Mouse (Mus musculus) intestine, embryonic 15.5 days (tissue): ENCODE data around the gene Cwc15. TPM values are rescaled to one million over a fixed set of nuclear protein-coding genes. Genes with fewer than 3 reads are reported as not detected.

Experiments used
- polyA plus RNA-seq: library from polyadenylated mRNA; unstranded; fragments of >200 nt; fragmentation: Nextera tagmentation; extraction: Ambion mirVana; gene quantifications from 2 replicates; pipeline ENCODE4 v1.2.1, GENCODE M21; 2015

Gene Cwc15
- polyA plus RNA-seq, 1 experiment from 2014 or later, result 154 TPM

Other genes starting within 250 kb of the Cwc15 start
- gene Sesn3, start 225.6 kb upstream of the Cwc15 start, polyA plus RNA-seq, result 13.1 and 16.3 TPM in 2 replicates
- 26.3 and 26.7 TPM in 2 replicates for gene Endod1, start 119.1 kb upstream of the Cwc15 start, polyA plus RNA-seq
- 0.23 and 0.35 TPM in 2 replicates for gene Kdm4d, start 135 bp upstream of the Cwc15 start, polyA plus RNA-seq
- 10.1 and 11.7 TPM in 2 replicates for gene Amotl1, start 144.4 kb downstream of the Cwc15 start, polyA plus RNA-seq
- 0.20 and 0.28 TPM in 2 replicates for gene Piwil4, start 240.1 kb downstream of the Cwc15 start, polyA plus RNA-seq